Mouse (Mus musculus) ES-E14 (cell line): ENCODE results near the gene Gmeb1.

Experiments
- CHD2 ChIP-seq: IDR thresholded peaks from 2 replicates; pipeline ENCODE4 v1.6.1; 2014; ENCODE audit warnings: mild to moderate bottlenecking, low read depth, low read length, inconsistent platforms
- MAFK ChIP-seq: IDR thresholded peaks from 2 replicates; pipeline ENCODE4 v1.6.1; 2014; ENCODE audit warnings: mild to moderate bottlenecking, low read depth, low read length, inconsistent platforms; ENCODE audit not compliant: insufficient read depth
- ZC3H11A ChIP-seq: IDR thresholded peaks from 2 replicates; pipeline ENCODE4 v1.6.1; 2012; ENCODE audit warnings: low read depth, mild to moderate bottlenecking, inconsistent platforms, low read length, borderline replicate concordance
- ZNF384 ChIP-seq: IDR thresholded peaks from 2 replicates; pipeline ENCODE4 v1.6.1; 2012; ENCODE audit warnings: low read depth, low read length, inconsistent platforms

GRCm38 (mm10) chr4:132260404-132261379 lies 710 bp downstream of the Gmeb1 start:
- TF ChIP-seq ZNF384 (no peak), CHD2 (no peak), MAFK (no peak), ZC3H11A (no peak)
